Mouse (Mus musculus) mouse trophoblast stem cell (cell line): ENCODE data around the gene Ascl2.

ENCODE experiments used
- in situ Hi-C, 2 experiments: fragments of 300-500 bp; cut with MseI, MboI; formaldehyde crosslinking; loops; 2 replicates in 1 of 2; 3 replicates in 1 of 2; pipeline ENCODE4 v1.15.1; 2025

Gene Ascl2

GRCm38 (mm10) chr7:142917659-142918058 is 51.4 kb downstream of the Ascl2 start:
- in situ Hi-C loops: no loop called here
